Mouse (Mus musculus) erythroblast, embryonic 14.5 days (primary cell): Measurements from ENCODE around the gene Cnr2.

Source experiments
- GATA1 ChIP-seq: IDR thresholded peaks from 2 replicates; pipeline ENCODE4 v1.6.1; 2012; ENCODE audit warnings: low read length, inconsistent platforms, mixed read lengths
- TAL1 ChIP-seq: IDR thresholded peaks from 3 replicates; pipeline ENCODE4 v1.6.1; 2012; ENCODE audit warnings: low read length, inconsistent platforms, mixed read lengths

- TF ChIP-seq TAL1 (no peak), GATA1 (no peak)
These were observed 74.0 kb downstream of the Cnr2 start for GRCm38 (mm10) chr4:135969070-135969750.
